Mouse (Mus musculus): Measurements from ENCODE around the gene Pcca. TPM values are rescaled to one million over a fixed set of nuclear protein-coding genes. Genes with fewer than 3 reads are reported as not detected.

The Pcca gene
- total and polyA plus RNA-seq, 2 experiments from 2014 or later: 13.4 to 39.1 TPM

DNA sequence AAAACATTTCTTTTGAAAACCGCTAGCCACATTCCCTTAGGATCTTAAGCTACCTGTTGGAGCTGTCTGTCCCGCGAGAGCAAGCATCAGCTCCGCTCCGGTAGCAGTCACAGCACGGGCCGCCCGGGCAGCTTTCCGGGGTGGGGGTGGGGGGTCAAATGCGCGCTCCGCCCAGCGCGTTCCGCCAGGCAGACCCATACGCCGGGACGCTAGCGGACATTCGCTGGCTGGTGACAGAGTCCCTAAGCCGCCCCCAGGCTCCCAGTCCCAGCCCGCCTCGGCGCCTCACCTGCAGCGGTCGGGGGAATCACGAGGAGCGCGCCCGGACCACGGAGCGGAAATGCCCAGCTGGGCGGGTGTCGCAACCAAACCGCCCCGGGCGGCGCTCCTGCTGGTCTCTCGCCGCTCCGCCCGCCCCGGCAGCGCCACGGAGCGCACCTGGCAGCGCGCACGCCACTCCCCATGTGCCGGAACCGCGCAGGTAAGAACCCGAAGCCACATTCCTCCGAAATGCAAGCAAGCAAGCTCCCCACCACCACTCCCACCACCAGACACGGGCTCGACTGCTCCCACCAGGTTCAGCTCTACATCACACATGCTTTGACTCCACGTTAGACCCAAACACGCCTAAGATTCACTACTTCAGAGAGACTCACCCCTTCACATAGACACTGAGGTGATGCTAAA is 378.8 kb downstream of the Pcca start:
- peak overlapping the region; percentile 68 for H3K9ac ChIP-seq (replicated peaks; ENCODE audit: low read length)
- peak; percentile 86 for ATAC-seq
- H3K27me3 ChIP-seq (ENCODE audit: insufficient read depth, low read length): no peaks in the 10 kb centered on the region
- peak overlapping the region; percentile 65; the same call in 1 of the 2 replicates for H3K27ac ChIP-seq
- no peak for TF ChIP-seq CTCF (IDR thresholded peaks at IDR 0.05; ENCODE audit: low read depth)
- H3K36me3 ChIP-seq (ENCODE audit: insufficient read depth, low read length): no peaks in the 10 kb centered on the region
- peak overlapping the region; percentile 68 for H3K4me3 ChIP-seq (ENCODE audit: low read length)
- under 1% methylated on average over 58 of the region's 58 CpGs for WGBS
- DNase-seq (ENCODE audit: low spot score): peak; percentile 70
- no peaks in the 10 kb centered on the region; the same call in 1 of the 2 replicates for H3K4me1 ChIP-seq (ENCODE audit: insufficient read depth, low read length)
- no peaks in the 10 kb centered on the region; the same call in 1 of the 2 replicates for H3K9me3 ChIP-seq (ENCODE audit: low read length)
- H3K4me2 ChIP-seq (ENCODE audit: low read depth, low read length): peak overlapping the region; percentile 96

DNA sequence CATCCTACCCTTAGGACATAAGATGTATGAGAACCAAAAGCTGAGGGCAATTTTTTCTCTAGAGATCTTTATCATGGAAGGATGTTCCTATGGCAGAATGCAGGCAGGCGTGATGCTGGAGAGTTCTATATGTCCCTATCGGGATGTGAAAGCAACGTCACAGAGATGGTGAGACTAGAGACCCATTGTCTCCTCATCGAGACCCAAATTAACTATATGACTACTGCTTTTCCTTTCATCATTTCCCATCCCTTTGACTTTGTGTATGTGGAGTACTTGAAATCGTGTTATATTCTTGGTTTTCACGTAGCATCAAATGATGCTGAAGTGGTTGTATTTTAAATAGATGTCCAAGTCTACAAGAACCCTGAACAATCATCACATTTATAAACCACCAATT is 379.5 kb downstream of the Pcca start, which contains the start of gene Ggact:
Gene Ggact, minus strand, starts transcription at position 101 of the 400 bp plus-strand sequence.
- Histone ChIP-seq H3K4me1 (ENCODE audit: insufficient read depth, low read length) (no peaks in the 10 kb centered on the region; the same call in 1 of the 2 replicates), H3K27ac (peak within 1 kb of the TSS; percentile 65; the same call in 1 of the 2 replicates), H3K9ac (replicated peaks; ENCODE audit: low read length) (peak within 1 kb of the TSS; percentile 68), H3K4me2 (ENCODE audit: low read depth, low read length) (peak within 1 kb of the TSS; percentile 96), H3K4me3 (ENCODE audit: low read length) (peak within 1 kb of the TSS; percentile 68), H3K9me3 (ENCODE audit: low read length) (no peaks in the 10 kb centered on the region), H3K27me3 (ENCODE audit: insufficient read depth, low read length) (no peaks in the 10 kb centered on the region), H3K36me3 (ENCODE audit: insufficient read depth, low read length) (no peaks in the 10 kb centered on the region)
- WGBS: 77% methylated on average over 6 of the region's 6 CpGs
- ATAC-seq (no peak), DNase-seq (ENCODE audit: low spot score) (no peak)
- no peak for TF ChIP-seq CTCF (IDR thresholded peaks at IDR 0.05; ENCODE audit: low read depth)

DNA sequence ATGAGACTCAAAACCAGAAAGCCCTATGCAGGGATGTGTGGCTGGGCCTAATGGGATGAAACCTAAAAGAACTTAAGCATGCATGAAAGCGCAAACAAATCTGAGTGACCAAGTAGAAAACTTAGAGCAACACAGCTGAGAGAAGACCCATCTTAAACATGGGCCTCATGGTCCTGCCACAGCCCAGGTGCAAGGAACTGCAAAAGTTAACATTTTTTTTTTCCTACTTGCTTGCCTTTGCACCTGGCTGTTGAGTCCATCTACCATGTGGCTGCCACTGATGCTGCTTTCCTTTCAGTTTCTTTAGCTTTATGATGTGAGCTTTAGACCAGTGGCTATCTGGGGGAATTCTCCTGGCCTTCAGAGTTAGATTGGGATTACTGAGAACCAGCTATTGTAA is 383.6 kb downstream of the Pcca start:
- 97% methylated on average over 1 of the region's 1 CpGs for WGBS
- ATAC-seq: no peak
- no peaks in the 10 kb centered on the region for H3K36me3 ChIP-seq (ENCODE audit: insufficient read depth, low read length)
- H3K4me2 ChIP-seq (ENCODE audit: low read depth, low read length): no peak overlapping the region
- no peak overlapping the region for H3K9ac ChIP-seq (replicated peaks; ENCODE audit: low read length)
- no peak for TF ChIP-seq CTCF (IDR thresholded peaks at IDR 0.05; ENCODE audit: low read depth)
- H3K9me3 ChIP-seq (ENCODE audit: low read length): no peaks in the 10 kb centered on the region
- H3K27me3 ChIP-seq (ENCODE audit: insufficient read depth, low read length): no peaks in the 10 kb centered on the region
- H3K4me3 ChIP-seq (ENCODE audit: low read length): no peak overlapping the region
- no peak for DNase-seq (ENCODE audit: low spot score)
- no peak overlapping the region for H3K27ac ChIP-seq
- H3K4me1 ChIP-seq (ENCODE audit: insufficient read depth, low read length): no peaks in the 10 kb centered on the region

DNA sequence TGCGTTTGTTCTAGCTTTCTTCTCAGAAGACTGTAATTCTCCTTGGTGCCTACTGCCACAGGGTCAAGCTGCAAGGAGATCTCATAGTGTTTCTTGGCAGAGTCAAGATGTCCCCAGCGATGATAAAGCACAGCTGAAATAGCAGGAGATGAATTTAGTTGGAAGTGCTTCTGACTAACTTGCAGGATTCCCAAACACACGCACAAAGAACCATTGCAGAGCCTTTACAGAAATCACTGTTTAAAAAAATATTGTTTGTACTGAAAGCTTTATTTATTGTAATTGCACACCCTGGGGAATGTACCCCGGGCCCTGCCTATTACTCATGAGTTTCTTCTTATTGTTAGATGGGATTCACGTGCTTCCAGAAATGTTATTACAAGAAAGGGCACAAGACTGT is 385.9 kb downstream of the Pcca start:
- TF ChIP-seq CTCF (IDR thresholded peaks at IDR 0.05; ENCODE audit: low read depth): no peak
- H3K4me3 ChIP-seq (ENCODE audit: low read length): no peak overlapping the region
- no peaks in the 10 kb centered on the region for H3K4me1 ChIP-seq (ENCODE audit: insufficient read depth, low read length)
- H3K4me2 ChIP-seq (ENCODE audit: low read depth, low read length): no peak overlapping the region
- H3K27ac ChIP-seq: no peak overlapping the region
- 63% methylated on average over 5 of the region's 5 CpGs for WGBS
- no peaks in the 10 kb centered on the region; the same call in 1 of the 2 replicates for H3K36me3 ChIP-seq (ENCODE audit: insufficient read depth, low read length)
- H3K27me3 ChIP-seq (ENCODE audit: insufficient read depth, low read length): no peaks in the 10 kb centered on the region
- peak; percentile 5 for DNase-seq (ENCODE audit: low spot score)
- H3K9ac ChIP-seq (replicated peaks; ENCODE audit: low read length): no peak overlapping the region
- no peaks in the 10 kb centered on the region for H3K9me3 ChIP-seq (ENCODE audit: low read length)
- no peak for ATAC-seq

DNA sequence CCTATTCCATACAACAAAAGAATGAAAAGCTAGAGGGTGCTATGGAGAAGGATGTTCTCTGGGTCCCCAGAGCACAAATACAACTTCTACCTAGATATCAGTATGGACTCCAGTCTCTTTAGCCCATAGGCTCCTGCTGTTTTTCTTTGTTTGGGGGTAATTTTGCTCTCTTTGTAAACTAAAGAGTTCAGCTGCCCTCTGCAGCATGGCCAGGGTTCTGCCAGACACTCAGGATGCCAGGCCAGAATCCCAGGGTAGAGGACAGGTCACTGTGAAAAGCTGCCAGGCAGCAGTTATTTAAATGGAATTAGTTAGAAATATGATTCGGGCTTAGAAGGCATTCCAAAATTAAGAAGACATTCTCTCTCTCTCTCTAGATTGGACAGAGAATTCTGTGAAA is 402.3 kb downstream of the Pcca start:
- H3K27me3 ChIP-seq (ENCODE audit: insufficient read depth, low read length): no peaks in the 10 kb centered on the region

More for the DNA sequence above, 402.3 kb downstream of the Pcca start:
- Histone ChIP-seq H3K9ac (replicated peaks; ENCODE audit: low read length) (no peak overlapping the region), H3K9me3 (ENCODE audit: low read length) (no peaks in the 10 kb centered on the region), H3K4me2 (ENCODE audit: low read depth, low read length) (no peak overlapping the region), H3K36me3 (ENCODE audit: insufficient read depth, low read length) (peaks cover 4% of the 10 kb centered on the region; the same call in 1 of the 2 replicates), H3K4me1 (ENCODE audit: insufficient read depth, low read length) (no peaks in the 10 kb centered on the region), H3K27ac (no peak overlapping the region), H3K4me3 (ENCODE audit: low read length) (no peak overlapping the region)
- peak; percentile 27 for DNase-seq (ENCODE audit: low spot score)
- 60% methylated on average over 1 of the region's 1 CpGs for WGBS
- TF ChIP-seq CTCF (IDR thresholded peaks at IDR 0.05; ENCODE audit: low read depth): peak; percentile 6
- no peak for ATAC-seq

Other genes with a start within 250 kb of the Pcca start
- gene Gm5089, start 83.2 kb upstream of the Pcca start, total RNA-seq (2014; rRNA removed): 1.2 and 3.0 TPM in 2 replicates
- 0.56 and 0.82 TPM in 2 replicates for gene Gm5089, start 83.2 kb upstream of the Pcca start, polyA plus RNA-seq (2015; fragmentation: Nextera tagmentation; extraction: Ambion mirVana)
- gene Zic5, start 68.6 kb upstream of the Pcca start, total RNA-seq (2014; rRNA removed): 46.2 and 51.3 TPM in 2 replicates
- 31.0 and 31.1 TPM in 2 replicates for gene Zic5, start 68.6 kb upstream of the Pcca start, polyA plus RNA-seq (2015; fragmentation: Nextera tagmentation; extraction: Ambion mirVana)
- gene Zic2, start 58.9 kb upstream of the Pcca start, total RNA-seq (2014; rRNA removed): 234 TPM in 2 replicates
- gene Zic2, start 58.9 kb upstream of the Pcca start, polyA plus RNA-seq (2015; fragmentation: Nextera tagmentation; extraction: Ambion mirVana): 35.9 and 40.2 TPM in 2 replicates
- gene Gm10837, start 43.7 kb upstream of the Pcca start, total RNA-seq (2014; rRNA removed): 0.93 and 4.7 TPM in 2 replicates
- 1.2 and 1.4 TPM in 2 replicates for gene Gm10837, start 43.7 kb upstream of the Pcca start, polyA plus RNA-seq (2015; fragmentation: Nextera tagmentation; extraction: Ambion mirVana)